Mouse (Mus musculus) layer of hippocampus, adult 9-10 months (tissue): Measurements from ENCODE around the gene Jsrp1.

Experiments used
- DNase-seq: peaks from one replicate; pipeline ENCODE4 v3.0.0; 2022; ENCODE audit warnings: low spot score

Jsrp1 gene

DNA sequence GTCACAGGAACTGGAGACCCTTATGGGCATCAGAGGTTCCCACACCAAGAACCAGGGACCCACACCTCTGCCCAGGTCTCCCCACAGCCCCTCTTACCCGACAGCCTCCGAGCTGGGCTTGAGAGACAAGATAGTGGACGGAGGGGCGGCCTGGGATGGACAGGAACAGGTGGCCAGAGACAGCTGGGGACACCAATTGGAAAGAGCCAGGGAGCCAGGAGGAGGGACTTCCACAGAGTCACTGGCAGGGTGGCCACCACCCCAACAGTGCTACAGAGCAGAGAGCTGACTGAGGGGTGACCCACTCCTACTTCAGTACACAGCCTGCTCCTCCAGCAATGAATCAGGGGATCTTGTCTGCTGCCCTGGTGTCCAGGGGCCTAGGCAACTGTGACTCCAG lies at the start of gene Jsrp1:
Gene Jsrp1 (minus strand): TSS at position 133 of the 400 bp plus-strand sequence.
- DNase-seq: no peak

- DNase-seq: no peak
Measured at GRCm38 (mm10) chr10:80862305-80862704, 49.0 kb upstream of the Jsrp1 start.

DNA sequence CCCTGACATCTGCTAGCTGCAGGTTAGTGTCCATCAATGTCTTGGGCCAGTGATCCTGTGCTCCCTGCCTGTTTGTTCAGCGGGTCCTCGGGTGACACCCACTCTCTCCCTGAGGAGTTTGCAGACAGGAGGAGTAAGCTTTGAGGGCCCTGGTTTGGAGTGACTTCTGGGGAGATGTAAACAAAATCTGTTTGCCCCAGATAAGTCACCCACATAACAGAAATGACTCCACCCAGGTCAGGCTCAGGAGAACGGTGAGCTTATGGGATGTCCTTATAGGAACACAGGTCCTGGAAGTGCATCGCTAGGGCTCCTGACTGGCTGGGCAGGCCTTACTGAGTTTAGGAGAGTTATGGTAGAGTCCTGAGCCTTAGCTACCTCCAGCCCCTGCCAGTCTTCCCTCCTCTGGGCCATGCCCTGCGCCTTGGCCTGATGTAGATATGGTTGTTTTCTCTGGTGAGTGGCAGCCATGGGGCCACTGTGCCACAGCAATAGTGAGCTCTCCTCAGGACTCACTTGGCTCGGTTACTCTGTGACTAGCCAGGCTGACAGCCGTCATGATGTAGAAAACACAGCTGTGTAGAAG lies 45.1 kb upstream of the Jsrp1 start:
- no peak for DNase-seq

DNA sequence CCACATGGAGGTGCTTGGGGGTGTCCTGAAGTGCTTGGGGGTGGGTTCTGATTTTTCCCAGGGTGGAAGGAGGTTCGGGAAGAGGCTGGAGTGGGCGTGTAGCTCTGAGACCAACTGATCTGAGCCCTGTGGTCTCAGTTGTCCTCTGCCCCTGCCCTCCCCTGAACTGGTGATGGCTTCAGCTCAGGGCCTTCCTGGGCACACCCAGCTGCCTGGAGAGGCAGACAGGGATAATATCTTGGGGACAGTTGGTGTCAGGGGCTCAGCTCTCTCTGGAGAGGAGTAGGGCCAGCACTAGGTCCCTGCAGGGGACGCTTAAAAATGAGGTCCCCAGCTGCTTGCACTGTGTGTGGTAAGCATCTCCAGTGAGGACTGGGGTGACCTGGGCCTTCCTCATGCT lies 44.5 kb upstream of the Jsrp1 start:
- no peak for DNase-seq

DNA sequence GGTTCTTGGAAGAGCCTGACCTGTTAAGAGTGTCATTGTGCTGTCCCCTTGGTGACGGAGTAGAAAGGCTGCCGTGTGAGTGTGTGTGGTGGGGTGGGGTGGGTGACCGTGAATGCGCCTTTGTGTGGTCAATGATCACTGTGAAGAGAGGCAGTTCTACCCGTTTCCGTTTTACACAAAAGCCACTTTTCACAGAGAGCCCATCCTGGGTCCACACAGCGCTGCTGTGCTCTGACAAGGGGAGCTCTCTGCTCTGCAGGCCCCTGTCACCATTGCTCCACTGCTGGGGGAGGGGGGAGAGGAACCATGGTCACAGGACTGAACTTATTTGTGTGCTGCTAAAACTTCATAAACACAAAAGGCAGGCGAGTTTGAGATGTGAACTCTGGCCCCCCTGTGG lies 44.1 kb upstream of the Jsrp1 start:
- DNase-seq: no peak

DNA sequence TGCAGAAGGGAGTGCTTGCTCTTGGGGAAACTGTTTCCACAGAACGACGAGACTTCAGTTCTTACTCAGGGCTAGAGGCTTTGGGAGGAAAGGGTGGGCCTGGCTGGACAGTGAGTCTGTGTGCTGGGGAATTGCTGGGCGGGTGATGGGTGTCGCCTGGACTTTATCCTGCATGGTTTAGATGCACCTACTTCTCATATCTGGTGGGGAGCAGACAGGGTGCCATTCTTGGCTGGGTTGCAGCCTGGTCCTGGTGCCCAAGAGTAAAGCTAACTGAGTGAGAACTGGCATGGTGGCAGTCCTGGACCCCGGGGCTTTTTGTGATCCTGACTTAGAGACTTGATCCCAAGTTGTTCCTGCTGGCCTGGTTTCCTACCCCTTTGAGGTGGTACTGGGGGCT lies 43.6 kb upstream of the Jsrp1 start:
- DNase-seq: no peak

- no peak for DNase-seq
Measured at GRCm38 (mm10) chr10:80856267-80856666, 43.0 kb upstream of the Jsrp1 start.

DNA sequence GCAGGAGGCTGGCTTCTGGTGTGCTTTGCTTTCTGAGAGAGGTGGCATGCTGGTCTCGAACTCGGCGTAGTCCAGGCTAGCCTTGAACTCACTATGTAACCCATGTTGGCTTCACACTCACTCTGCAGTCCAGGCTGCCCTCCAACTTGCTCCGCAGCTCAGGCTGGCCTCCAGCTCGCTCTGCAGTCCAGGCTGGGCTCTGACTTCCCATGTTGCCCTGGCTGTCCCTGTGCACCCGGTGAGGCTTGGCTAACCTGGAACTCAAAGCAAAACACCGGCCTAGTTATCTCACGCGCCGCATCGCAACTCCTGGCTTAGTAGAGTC lies 42.4 kb upstream of the Jsrp1 start:
- no peak for DNase-seq

DNA sequence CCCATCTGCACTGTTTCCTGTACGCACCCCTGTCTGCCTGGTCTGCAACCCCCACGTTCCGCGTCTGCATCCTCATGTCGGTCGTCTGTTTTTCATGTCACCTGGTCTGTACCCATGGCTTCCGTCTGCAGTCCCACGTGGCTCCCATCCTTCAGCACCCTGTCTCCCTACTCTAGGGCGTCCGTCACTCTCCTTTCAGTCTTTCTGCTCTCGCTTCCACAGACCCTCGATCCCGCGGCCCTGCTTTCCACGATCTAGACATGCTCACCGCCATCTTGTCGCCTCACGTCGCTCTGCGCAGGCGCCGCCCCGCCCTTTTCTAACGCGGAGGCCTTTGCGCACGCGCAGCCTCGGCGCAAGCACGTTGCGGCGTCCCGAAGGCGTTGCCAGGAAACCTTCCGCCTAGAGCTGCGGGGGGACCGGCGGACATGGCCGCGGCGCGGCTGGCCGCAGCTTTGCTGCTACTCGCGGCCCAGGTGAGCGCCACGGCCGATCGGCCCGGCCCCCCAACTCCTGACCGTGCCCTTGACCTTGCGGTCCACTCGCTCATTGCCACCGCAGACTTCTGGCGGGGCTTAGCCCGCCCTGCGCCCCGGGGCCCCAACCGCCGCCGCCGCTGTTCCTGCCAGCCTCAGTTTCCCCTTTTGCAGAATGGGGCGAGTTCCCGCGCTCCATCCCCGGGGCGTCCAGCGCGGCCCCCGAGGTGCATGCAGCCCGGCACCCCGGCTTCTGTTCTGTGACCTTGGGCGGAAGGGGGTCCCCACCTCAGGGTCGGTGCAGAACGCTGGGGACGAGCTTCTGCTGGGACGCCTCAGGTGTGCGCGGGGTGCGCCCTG lies 41.8 kb upstream of the Jsrp1 start, which contains the start of the genes Lsm7 and Sppl2b:
Gene Lsm7 (minus strand): TSS at position 297 of the 836 bp plus-strand sequence.
Gene Sppl2b (plus strand): TSS at position 363 of the 836 bp plus-strand sequence.
- DNase-seq: peak; percentile 91

DNA sequence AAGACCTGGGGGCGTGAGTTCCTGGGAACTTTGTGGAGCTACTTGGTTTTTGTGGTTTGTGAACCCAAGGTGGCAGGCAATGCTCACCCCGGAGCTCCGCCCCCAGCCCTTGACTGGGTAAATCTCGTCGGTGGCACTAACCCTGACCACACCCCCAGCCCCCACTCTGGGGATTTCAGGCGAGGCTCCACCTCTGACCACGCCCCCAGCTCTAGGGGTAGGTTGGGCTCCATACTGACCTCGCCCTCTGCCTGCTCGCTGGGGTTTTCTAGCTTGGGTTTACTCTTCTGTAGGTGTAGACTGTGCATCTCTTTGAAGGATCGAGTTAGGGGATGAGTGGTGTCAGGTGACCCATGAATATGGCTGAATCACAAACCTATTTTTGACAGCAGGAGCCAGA lies 35.3 kb upstream of the Jsrp1 start:
- no peak for DNase-seq

DNA sequence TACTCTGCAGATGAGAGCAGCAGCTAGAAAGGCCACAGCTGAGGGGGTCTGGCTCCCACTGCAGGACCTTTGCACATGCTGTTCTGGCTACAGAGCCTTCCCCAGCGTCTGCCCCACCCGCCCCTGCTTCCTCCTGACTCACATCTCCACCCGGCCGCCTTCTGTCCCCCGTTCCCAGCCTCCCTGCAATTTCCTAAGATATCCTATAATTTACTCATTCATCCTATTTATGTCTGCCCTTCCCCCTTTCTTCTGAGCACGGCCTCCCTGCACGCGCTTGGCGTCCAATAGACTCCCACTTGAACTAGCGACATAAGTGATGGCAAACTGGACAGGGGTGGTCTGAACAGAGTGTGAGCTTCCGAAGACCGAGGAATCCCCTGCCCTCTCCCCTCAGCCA lies 32.4 kb upstream of the Jsrp1 start:
- no peak for DNase-seq

- DNase-seq: no peak
Measured at GRCm38 (mm10) chr10:80845055-80845693, 31.9 kb upstream of the Jsrp1 start.

DNA sequence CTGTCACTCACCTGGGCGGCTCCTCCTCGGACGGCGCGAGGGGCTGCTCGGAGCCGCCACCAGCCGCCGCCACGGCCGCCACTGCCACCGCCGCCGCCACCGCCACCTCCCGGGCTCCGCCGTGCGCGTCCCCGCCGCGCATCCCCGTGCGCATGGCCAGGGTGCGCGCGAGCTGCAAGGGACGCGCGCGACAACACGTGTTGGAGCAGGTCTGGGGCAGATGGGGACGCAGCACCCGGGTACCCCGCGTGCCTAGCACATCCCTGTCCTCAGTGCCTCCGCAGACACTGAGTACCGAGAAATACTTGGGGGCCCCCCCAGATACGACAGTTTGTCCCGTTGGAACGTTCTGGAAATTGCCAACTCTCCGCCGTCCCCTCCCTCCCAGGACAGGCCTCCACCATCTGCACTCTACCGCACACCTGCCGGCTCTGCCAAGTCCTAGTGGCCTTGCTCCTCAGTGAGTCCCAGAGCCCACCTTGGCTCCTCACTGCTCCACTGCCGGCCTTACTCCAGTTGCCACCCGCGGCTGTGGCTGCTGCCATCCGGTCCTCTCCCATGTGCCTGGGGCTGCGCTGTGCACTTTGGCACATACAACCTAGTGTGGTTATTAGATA lies 30.7 kb upstream of the Jsrp1 start, which contains the start of gene Lingo3:
Gene Lingo3 (minus strand): TSS at position 109 of the 617 bp plus-strand sequence.
- DNase-seq: no peak

- no peak for DNase-seq
Measured at GRCm38 (mm10) chr10:80843087-80843930, 30.0 kb upstream of the Jsrp1 start.

- no peak for DNase-seq
Measured at GRCm38 (mm10) chr10:80842334-80842733, 29.0 kb upstream of the Jsrp1 start.

- no peak for DNase-seq
Measured at GRCm38 (mm10) chr10:80841685-80842084, 28.4 kb upstream of the Jsrp1 start.

- DNase-seq: no peak
Measured at GRCm38 (mm10) chr10:80839848-80840247, 26.6 kb upstream of the Jsrp1 start.

DNA sequence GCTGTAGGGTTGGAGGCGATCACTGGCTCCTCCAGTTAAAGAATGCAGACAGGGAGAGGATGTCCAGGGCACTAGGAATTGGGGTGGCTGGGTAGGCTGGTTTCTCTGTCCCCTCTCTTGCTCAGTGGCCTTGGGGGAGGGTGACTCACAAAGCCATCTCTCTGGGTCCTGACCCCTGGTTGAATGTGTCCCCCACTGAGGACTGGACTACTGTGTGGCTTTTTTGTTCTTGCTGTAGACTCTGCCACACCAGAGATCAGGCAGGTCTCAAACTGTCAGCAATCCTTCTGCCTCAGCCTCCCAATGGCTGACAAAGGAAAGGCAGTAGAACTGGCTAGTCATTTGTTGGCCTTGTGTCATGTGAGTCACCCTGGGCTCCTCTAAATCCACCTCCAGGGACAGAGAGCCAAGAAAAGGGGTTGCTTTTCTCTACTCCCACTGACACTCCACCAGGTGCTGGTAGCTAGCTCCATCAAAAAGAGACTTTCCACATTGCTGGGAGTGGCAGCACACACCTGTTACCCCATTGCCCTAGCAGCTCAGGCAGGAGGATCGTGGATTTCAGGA lies 25.1 kb upstream of the Jsrp1 start:
- DNase-seq: no peak

DNA sequence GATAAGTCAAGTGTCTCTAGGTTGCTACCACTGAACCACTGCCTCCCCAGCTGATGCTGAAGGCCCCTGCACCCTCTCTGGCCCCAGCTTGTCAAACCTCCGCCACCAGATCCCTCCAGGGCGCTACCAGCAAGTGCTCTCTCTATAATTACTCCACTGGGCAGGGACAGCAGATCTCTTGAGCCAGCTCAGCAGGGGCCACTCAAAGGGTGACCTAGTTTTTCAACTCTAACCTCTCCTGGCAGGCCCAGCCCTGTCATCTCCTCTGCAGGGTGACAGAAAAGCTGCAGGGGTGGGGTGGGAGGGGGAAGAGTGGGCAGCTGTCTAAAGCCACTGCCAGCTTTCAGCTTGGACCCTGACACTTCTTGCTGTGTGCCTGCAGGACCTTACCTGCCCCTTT lies 24.5 kb upstream of the Jsrp1 start:
- no peak for DNase-seq

GRCm38 (mm10) chr10:80836949-80837379 lies 23.7 kb upstream of the Jsrp1 start:
- no peak for DNase-seq

- no peak for DNase-seq
Measured at GRCm38 (mm10) chr10:80835617-80836016, 22.3 kb upstream of the Jsrp1 start.
